Mouse (Mus musculus) liver, embryonic 13.5 days (tissue): Measurements from ENCODE around the gene Dppa3. TPM values are rescaled to one million over a fixed set of nuclear protein-coding genes. Genes with fewer than 3 reads are reported as not detected.

Experiments used
- ATAC-seq: fragments of 200-750 bp; cut with Nextera tagmentation; 2 replicates; pipeline ENCODE4 v1.8.0; 2017; ENCODE audit warnings: low read depth, mild to moderate bottlenecking, moderate number of reproducible peaks, moderate library complexity
- DNase-seq: peaks from one replicate; pipeline ENCODE4 v3.0.0; 2022
- H3K27ac ChIP-seq: fragments of 300-500 bp; sonication (generic); 2 replicates; pipeline ENCODE4 v1.5.1; 2015; ENCODE audit warnings: moderate library complexity, mild to moderate bottlenecking, inconsistent platforms
- H3K27me3 ChIP-seq: fragments of 300-500 bp; sonication (generic); 2 replicates; pipeline ENCODE4 v1.6.1; 2015; ENCODE audit warnings: mild to moderate bottlenecking, inconsistent platforms
- H3K36me3 ChIP-seq: fragments of 300-500 bp; sonication (generic); 2 replicates; pipeline ENCODE4 v1.6.1; 2015; ENCODE audit warnings: mild to moderate bottlenecking, inconsistent platforms
- H3K4me1 ChIP-seq: fragments of 300-500 bp; sonication (generic); replicated peaks from 2 replicates; pipeline ENCODE4 v1.6.1; 2015; ENCODE audit warnings: inconsistent platforms
- H3K4me2 ChIP-seq: fragments of 300-500 bp; sonication (generic); 2 replicates; pipeline ENCODE4 v1.6.1; 2015; ENCODE audit warnings: inconsistent platforms, mild to moderate bottlenecking, moderate library complexity
- H3K4me3 ChIP-seq: fragments of 300-500 bp; sonication (generic); replicated peaks from 2 replicates; pipeline ENCODE4 v1.5.1; 2015; ENCODE audit warnings: mild to moderate bottlenecking, inconsistent platforms
- H3K9ac ChIP-seq: fragments of 300-500 bp; sonication (generic); 2 replicates; pipeline ENCODE4 v1.6.1; 2015; ENCODE audit warnings: mild to moderate bottlenecking, inconsistent platforms
- H3K9me3 ChIP-seq: fragments of 300-500 bp; sonication (generic); replicated peaks from 2 replicates; pipeline ENCODE4 v1.6.1; 2016; ENCODE audit warnings: inconsistent platforms
- WGBS: fragments of 180-500 bp; shearing (Covaris S2); methylation state at CpG from one replicate; pipeline ENCODE4 v1.1.7; 2015; ENCODE audit not compliant: insufficient replicate concordance; 5-methylcytosine and 5-hydroxymethylcytosine counted together
- polyA plus RNA-seq: library from polyadenylated mRNA; unstranded; fragments of >200 nt; fragmentation: Nextera tagmentation; extraction: Ambion mirVana; gene quantifications from 2 replicates; pipeline ENCODE4 v1.2.1, GENCODE M21; 2015

Gene Dppa3
- polyA plus RNA-seq, 1 experiment from 2014 or later = not detected

DNA sequence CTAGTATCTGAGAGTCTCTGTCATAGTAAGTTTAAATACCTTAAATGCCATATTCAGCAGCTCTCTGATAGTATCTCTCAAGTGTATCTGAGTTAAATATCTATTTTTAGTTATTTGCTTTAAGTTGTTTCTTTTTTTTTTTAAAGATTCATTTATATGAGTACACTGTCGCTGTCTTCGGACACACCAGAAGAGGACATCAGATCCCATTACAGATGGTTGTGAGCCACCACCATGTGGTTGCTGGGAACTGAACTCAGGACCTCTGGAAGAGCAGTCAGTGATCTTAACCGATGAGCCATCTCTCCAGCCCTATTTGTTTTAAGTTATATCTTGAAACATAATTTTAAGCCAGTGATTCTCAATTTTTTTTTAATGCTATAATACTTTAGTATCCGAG, 25.2 kb upstream of the Dppa3 start:
- ATAC-seq (no peak), DNase-seq (no peak)
- H3K4me2 ChIP-seq = 0 out of 2 replicates have a peak overlapping the region, but pooled peaks have one; percentile 10
- H3K27ac ChIP-seq = no peak overlapping the region
- WGBS = 68% methylated on average over 4 of the region's 4 CpGs
- no peaks in the 10 kb centered on the region for H3K27me3 ChIP-seq
- no peak overlapping the region for H3K4me3 ChIP-seq
- H3K36me3 ChIP-seq = no peaks in the 10 kb centered on the region
- no peaks in the 10 kb centered on the region for H3K9me3 ChIP-seq
- H3K4me1 ChIP-seq = peaks cover 11% of the 10 kb centered on the region; the same call in 1 of the 2 replicates
- H3K9ac ChIP-seq = no peak overlapping the region

DNA sequence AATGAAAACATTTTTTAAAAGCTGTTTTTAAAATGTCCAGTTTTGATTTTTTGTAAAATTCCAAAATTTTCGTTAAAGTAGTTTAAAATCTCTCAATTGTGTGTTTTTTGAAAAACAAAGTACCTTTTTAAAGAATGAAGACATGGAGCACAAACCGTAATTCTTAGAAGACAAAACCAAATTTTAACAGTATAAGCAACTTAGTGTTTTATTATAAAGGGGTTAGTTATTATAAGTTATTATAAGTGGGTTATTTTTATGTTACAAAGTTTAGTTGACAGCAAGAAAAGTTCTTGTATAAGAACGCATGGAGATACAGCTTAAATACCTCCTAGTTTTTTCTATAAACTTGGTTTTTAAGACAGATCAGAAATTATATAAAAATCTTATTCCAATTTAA, 24.6 kb upstream of the Dppa3 start:
- Histone ChIP-seq H3K4me3 (peak overlapping the region; percentile 63), H3K4me1 (peaks cover 8% of the 10 kb centered on the region; the same call in 1 of the 2 replicates), H3K27me3 (no peaks in the 10 kb centered on the region), H3K4me2 (peak overlapping the region; percentile 75), H3K36me3 (no peaks in the 10 kb centered on the region), H3K9me3 (no peaks in the 10 kb centered on the region), H3K27ac (peak overlapping the region; percentile 63; the same call in 1 of the 2 replicates), H3K9ac (peak overlapping the region; percentile 67)
- no peak for ATAC-seq
- 61% methylated on average over 3 of the region's 3 CpGs for WGBS
- no peak for DNase-seq

DNA sequence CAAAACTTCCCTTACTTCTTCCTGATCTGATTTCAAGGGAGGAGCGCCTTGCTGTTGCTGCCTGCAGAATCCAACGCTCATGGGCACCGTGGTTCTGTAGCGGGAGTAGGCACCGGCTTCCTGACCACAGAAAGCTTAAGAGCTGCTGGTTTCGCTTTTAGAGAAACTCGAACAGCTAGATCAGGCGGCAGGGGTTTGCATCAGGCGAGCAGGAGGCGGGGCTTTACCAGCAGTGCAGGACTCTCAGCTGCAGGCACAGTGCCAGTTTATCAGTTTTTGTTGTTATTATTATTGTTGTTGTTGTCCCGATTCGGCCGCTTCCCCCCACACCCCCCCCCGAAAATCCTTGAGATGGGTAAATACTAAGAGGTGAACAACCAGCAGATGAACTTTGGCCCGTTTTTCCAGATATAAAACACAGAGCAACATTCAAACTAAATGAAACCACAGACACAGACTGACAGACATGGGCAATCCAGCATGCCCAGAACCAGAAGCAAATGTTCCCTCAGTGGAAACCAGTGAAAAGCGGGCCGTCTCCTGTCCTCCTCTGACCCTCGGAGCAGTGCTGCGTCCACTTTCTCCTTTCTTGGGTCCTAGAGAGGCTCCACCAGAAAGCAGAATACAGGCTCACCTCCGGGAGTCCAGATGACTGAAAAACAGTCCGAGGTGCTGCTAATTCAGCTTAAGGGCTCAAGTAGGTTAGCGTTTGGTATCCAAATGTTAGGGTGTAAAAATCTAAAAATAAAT, 23.8 kb upstream of the Dppa3 start, which contains the start of gene Apobec1:
Gene Apobec1 (minus strand): TSS at position 203 of the 750 bp plus-strand sequence.
- peak within 1 kb of the TSS; percentile 75 for H3K4me2 ChIP-seq
- H3K4me3 ChIP-seq = peak within 1 kb of the TSS; percentile 63
- DNase-seq = peak; percentile 73
- ATAC-seq = peak; percentile 91
- H3K36me3 ChIP-seq = no peaks in the 10 kb centered on the region
- no peaks in the 10 kb centered on the region for H3K9me3 ChIP-seq
- H3K27me3 ChIP-seq = no peaks in the 10 kb centered on the region
- WGBS = 3% methylated on average over 22 of the region's 22 CpGs
- peaks cover 7% of the 10 kb centered on the region; the same call in 1 of the 2 replicates for H3K4me1 ChIP-seq
- peak within 1 kb of the TSS; percentile 63 for H3K27ac ChIP-seq
- H3K9ac ChIP-seq = peak within 1 kb of the TSS; percentile 67

DNA sequence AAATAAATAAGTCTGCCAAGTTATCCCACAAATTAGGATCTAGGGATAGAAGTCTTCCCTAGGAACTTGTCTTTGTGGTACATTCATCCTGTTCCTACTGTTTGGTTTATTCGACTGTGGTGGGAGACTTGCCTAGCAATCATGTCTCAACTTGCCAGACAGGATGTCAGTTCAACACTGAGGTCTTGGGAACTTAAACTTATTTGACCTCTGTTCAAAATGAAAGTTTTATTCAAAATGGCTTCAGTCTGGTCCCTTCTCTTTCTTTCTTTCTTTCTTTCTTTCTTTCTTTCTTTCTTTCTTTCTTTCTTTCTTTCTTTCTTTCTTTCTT, 23.3 kb upstream of the Dppa3 start:
- peak overlapping the region; percentile 67 for H3K9ac ChIP-seq
- no peaks in the 10 kb centered on the region for H3K36me3 ChIP-seq
- no peak for ATAC-seq
- H3K4me2 ChIP-seq = peak overlapping the region; percentile 75
- peaks cover 7% of the 10 kb centered on the region; the same call in 1 of the 2 replicates for H3K4me1 ChIP-seq
- H3K27me3 ChIP-seq = no peaks in the 10 kb centered on the region
- 3% methylated on average over 1 of the region's 1 CpGs for WGBS
- no peak for DNase-seq
- peak overlapping the region; percentile 63 for H3K4me3 ChIP-seq
- peak overlapping the region; percentile 63; the same call in 1 of the 2 replicates for H3K27ac ChIP-seq
- no peaks in the 10 kb centered on the region for H3K9me3 ChIP-seq

DNA sequence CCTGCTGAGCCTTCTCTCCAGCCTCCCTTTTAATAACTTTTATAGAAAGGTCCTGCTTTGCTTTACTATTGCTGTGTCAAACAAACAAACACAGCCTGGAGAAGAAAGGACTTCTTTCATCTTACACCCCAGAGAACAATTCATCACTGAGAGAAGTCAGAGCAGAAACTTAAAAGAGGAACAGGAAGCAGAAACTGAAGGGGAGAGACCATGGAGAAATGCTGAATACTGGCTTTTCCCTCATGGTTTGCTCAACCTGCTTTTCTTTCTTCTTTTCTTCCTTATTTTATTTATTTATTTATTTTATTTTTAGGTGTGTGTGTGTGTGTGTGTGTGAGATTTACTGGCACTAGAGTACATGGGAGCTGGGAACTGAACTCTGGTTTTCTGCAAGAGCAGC, 21.9 kb upstream of the Dppa3 start:
- Histone ChIP-seq H3K27me3 (no peaks in the 10 kb centered on the region), H3K4me2 (no peak overlapping the region), H3K9ac (no peak overlapping the region), H3K4me3 (no peak overlapping the region), H3K27ac (peak overlapping the region; percentile 29; the same call in 1 of the 2 replicates), H3K4me1 (peaks cover 13% of the 10 kb centered on the region), H3K9me3 (no peaks in the 10 kb centered on the region), H3K36me3 (no peaks in the 10 kb centered on the region)
- no peak for DNase-seq
- ATAC-seq = no peak

DNA sequence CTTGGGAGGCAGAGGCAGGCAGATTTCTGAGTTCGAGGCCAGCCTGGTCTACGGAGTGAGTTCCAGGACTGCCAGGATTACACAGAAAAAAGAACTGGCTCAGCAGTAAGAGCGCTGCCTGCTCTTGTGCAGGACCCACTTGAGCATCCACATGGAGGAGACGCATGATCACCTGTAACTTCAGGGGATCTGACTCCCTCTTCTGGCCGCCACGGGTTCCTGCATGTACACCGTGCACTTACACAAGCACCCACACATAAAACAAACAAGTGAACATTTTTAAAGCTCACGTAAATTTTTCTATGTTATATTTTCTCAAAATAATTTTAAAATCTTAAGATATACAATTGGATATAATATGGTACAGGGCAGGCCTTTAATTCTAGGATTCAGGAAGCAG, 20.7 kb upstream of the Dppa3 start:
- Histone ChIP-seq H3K4me1 (peaks cover 21% of the 10 kb centered on the region), H3K36me3 (no peaks in the 10 kb centered on the region), H3K27ac (no peak overlapping the region), H3K4me2 (no peak overlapping the region), H3K9me3 (no peaks in the 10 kb centered on the region), H3K27me3 (no peaks in the 10 kb centered on the region), H3K9ac (no peak overlapping the region), H3K4me3 (no peak overlapping the region)
- ATAC-seq = no peak
- WGBS = 71% methylated on average over 8 of the region's 8 CpGs
- no peak for DNase-seq

DNA sequence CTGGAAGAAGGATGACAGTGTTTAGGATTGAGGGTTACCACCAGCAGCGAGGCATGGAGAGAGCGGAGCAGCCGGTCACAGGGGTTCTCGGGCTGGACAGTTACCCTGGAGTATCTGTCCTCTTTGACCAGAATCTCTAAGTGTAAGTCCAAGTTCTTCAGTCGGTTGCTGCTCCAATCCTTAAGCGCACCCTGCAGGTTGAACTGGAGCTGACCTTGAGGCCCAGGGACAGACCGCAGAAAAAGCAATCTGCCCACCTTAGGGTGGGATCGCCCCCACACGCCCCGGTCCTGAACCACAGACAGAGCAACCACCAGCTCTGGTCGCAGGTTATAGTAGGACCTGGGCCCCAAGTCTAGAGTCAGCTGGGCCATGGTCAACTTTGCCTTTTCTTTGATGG, 19.5 kb upstream of the Dppa3 start:
- WGBS = 82% methylated on average over 11 of the region's 11 CpGs
- ATAC-seq = no peak

DNA sequence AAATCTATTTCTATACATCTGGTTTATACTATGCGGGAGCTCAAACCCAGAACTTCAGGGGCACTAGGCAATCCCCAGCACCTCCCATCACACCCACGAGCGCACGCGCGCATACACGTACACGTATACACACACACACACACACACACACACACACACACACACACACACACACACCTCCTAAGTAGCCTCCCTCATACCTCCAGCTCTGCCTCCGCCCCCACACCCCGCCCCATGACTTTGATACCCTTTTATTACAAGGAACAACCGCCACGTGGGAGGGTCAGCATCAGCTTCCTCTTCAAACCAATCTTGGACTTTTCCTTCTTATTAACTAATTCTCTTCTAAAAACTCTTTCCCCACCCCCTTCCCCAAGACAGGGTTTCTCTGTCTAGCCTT, 18.5 kb upstream of the Dppa3 start:
- H3K9me3 ChIP-seq = no peaks in the 10 kb centered on the region
- DNase-seq (no peak), ATAC-seq (no peak)
- no peaks in the 10 kb centered on the region for H3K36me3 ChIP-seq
- H3K27me3 ChIP-seq = no peaks in the 10 kb centered on the region
- H3K4me2 ChIP-seq = no peak overlapping the region
- no peak overlapping the region for H3K4me3 ChIP-seq
- H3K4me1 ChIP-seq = peaks cover 19% of the 10 kb centered on the region
- H3K27ac ChIP-seq = no peak overlapping the region
- WGBS = 74% methylated on average over 12 of the region's 12 CpGs
- no peak overlapping the region for H3K9ac ChIP-seq

More for the DNA sequence above, 19.5 kb upstream of the Dppa3 start:
- no peaks in the 10 kb centered on the region for H3K9me3 ChIP-seq
- no peak overlapping the region for H3K27ac ChIP-seq
- H3K4me3 ChIP-seq = no peak overlapping the region
- H3K36me3 ChIP-seq = no peaks in the 10 kb centered on the region
- H3K4me2 ChIP-seq = no peak overlapping the region
- no peak overlapping the region for H3K9ac ChIP-seq
- no peaks in the 10 kb centered on the region for H3K27me3 ChIP-seq
- H3K4me1 ChIP-seq = peaks cover 21% of the 10 kb centered on the region
- DNase-seq = no peak

DNA sequence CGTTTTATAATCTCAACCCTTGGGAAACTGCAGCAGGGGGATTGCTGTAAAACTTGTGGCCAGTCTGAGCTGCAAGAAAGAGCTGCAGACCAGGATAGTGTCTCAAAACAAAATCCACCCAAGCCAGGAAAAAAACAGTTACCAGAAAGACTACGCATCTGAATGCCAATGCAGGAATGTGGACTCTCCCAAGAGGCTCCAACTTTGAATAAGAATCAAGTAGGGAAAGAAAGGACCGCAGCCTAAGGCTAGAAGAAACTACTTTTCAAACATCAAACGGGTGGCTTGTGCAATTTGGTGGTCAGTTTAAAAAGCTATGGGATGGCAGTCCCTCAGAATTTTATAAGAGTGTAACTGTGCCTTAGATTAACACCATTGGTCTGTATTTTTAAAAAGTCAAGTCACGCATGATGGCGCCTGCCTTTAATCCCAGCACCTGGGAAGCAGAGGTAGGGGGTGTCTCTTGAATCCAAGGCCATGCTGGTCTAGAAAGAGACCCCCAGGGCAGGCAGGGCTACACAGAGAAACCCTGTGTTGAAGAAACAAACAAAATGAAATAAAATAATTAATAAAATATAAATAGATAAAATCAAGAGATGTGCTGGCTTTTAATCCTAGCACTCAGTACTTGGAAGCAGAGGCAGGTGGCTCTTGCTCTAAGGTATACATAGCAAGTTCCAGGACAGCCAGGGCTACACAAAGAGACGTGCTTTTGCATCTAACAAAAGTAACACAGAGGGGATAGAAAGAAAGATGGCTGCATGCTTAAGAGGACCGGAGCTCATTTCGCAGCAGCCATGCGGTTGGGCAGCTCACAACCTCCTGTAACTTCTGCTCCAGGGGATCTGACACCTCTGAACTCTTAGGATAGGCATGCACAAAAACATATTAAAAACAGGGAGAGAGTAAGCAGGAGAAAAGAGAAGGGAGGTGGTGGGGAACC, 17.5 kb upstream of the Dppa3 start:
- peak overlapping the region; percentile 55 for H3K9ac ChIP-seq
- no peaks in the 10 kb centered on the region for H3K36me3 ChIP-seq
- no peak overlapping the region for H3K27ac ChIP-seq
- peak overlapping the region; percentile 35; the same call in 1 of the 2 replicates for H3K4me3 ChIP-seq
- H3K9me3 ChIP-seq = no peaks in the 10 kb centered on the region
- peaks cover 15% of the 10 kb centered on the region for H3K4me1 ChIP-seq
- DNase-seq (no peak), ATAC-seq (no peak)
- WGBS = 64% methylated on average over 10 of the region's 10 CpGs
- H3K4me2 ChIP-seq = peak overlapping the region; percentile 66
- H3K27me3 ChIP-seq = no peaks in the 10 kb centered on the region

DNA sequence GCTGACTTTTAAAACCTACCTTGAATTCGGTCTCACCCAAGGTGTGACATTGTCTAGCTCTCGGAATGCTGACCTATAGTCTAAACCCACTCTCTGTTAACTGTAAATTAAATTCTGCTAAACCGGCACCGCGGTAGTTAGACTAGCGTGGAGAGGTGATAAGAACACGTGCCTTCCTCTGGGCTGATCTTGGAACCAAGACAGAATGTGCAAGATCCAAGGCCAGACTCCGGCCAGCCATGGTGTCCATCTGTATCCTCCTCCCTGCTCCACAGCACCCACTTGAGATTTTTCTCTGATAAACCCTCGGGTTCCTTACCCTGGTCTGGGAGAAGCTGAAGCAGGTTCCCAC, 16.9 kb upstream of the Dppa3 start:
- Histone ChIP-seq H3K9me3 (no peaks in the 10 kb centered on the region), H3K9ac (peak overlapping the region; percentile 55), H3K27me3 (no peaks in the 10 kb centered on the region), H3K27ac (no peak overlapping the region), H3K4me1 (peaks cover 13% of the 10 kb centered on the region), H3K4me3 (peak overlapping the region; percentile 35), H3K36me3 (no peaks in the 10 kb centered on the region), H3K4me2 (peak overlapping the region; percentile 66)
- no peak for DNase-seq
- ATAC-seq = peak; percentile 63
- WGBS = 17% methylated on average over 9 of the region's 9 CpGs

DNA sequence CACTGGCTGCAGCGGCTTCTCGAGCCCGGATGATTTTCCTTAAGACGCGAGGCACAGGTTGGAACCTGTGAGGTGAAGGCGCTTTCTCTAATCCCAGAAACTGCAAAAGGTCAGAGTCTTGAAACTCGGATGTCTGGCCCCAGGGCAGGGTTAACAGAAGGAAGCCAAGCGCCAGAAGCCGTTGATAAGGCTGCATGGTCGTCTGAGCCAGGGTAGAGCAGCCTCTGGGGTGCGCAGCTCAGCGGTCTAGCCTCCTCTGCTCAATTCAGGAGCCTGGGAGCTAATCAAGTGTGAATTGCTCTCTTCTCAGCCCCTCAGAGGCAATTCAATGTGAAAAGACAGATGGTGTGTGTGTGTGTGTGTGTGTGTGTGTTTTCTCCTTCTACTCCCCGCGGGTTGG, 16.4 kb upstream of the Dppa3 start, which contains the start of gene Gdf3:
Gene Gdf3 (minus strand): TSS at position 317 of the 400 bp plus-strand sequence.
- no peak within 1 kb of the TSS for H3K27ac ChIP-seq
- H3K27me3 ChIP-seq = no peaks in the 10 kb centered on the region
- H3K4me3 ChIP-seq = peak within 1 kb of the TSS; percentile 35
- no peaks in the 10 kb centered on the region for H3K36me3 ChIP-seq
- 15% methylated on average over 14 of the region's 14 CpGs for WGBS
- DNase-seq (peak; percentile 47), ATAC-seq (peak; percentile 88)
- H3K4me1 ChIP-seq = peaks cover 13% of the 10 kb centered on the region
- H3K9me3 ChIP-seq = no peaks in the 10 kb centered on the region
- H3K9ac ChIP-seq = peak within 1 kb of the TSS; percentile 55
- H3K4me2 ChIP-seq = peak within 1 kb of the TSS; percentile 66
